Mouse (Mus musculus): ENCODE data around the gene Olfr871.
"Not testable (repeated sequence)": the region's sequence is repeated elsewhere in the genome, so short reads cannot be mapped to it uniquely, and the experiment has no call there.

The Olfr871 gene

GRCm38 (mm10) chr9:20211907-20212306 lies at the start of gene Olfr871:
Gene Olfr871 (plus strand): TSS chr9:20212207.
- DNase-seq (ENCODE audit: low spot score in 2 of 2), result no peak

DNA sequence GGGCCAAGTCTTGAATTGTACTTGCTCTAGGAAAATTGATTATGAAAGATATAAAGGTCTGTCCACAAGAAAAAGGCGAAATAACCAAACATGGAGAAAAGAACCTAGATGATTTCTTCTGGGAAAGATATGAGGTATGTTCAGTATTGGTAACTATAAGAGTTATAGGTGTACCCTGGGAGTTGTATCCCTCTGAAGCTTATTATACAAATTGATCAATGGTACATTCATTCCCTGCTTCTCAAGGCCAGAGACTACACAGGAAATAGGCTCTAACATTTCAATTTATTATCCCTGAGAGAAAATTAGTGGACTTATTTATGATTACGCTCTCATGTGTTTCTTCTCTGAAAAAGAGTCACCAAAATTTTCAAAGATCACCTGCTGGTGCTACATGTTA lies 38.0 kb upstream of the Olfr871 start, which contains the start of gene Olfr870:
Gene Olfr870 (minus strand): TSS at position 101 of the 400 bp plus-strand sequence.
- no peak for DNase-seq (ENCODE audit: low spot score in 2 of 2)

DNA sequence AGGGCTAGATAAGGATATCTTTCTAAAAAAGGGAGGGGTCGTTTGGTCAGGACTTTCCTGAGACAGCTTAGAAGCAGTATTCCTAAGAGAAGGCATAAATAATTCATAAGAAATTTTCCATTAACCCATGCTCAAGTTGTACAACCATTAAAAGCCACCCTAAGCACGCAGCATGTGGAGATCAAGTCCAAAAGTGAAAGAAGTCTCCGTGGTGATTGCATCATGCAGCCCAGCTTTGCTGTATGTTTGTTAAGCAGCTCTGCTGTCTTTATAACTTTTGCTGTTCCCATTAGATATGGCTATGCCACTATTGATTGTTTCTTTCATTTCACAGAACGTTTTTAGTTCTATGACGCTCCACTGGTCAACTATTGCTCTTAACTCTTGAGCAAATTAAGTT lies 32.5 kb upstream of the Olfr871 start:
- DNase-seq (ENCODE audit: low spot score in 2 of 2), result no peak

GRCm38 (mm10) chr9:20202131-20202530 lies 9.9 kb upstream of the Olfr871 start:
- DNase-seq (ENCODE audit: low spot score in 2 of 2), result no peak

DNA sequence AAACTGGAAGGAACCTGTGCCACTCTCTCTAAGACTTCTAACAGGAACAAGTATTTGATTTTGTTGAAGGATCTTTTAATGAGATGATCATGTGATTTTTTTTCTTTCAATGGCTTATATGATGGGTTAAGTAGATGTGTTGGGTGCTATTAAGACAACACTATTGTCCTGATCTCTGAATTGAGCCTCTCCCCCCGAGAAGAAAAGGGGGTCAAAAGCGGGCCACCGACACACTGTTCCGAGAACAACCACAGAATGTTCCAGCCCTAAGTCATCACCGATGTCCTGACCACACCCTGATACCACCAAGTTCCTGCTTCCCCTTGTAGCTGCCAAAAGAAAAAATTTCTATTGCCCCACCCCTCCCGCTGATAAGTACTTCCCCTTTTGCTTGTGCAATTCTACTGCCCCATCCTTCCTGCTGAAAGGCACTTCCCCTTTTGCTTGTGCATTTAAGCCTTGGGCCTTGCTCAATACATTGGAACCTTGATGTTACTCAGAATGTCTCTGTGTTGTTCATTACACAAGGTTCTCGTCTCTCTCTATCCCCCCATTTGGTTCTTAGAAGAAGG lies 8.5 kb upstream of the Olfr871 start:
- DNase-seq (ENCODE audit: low spot score in 2 of 2), result not testable (repeated sequence)

DNA sequence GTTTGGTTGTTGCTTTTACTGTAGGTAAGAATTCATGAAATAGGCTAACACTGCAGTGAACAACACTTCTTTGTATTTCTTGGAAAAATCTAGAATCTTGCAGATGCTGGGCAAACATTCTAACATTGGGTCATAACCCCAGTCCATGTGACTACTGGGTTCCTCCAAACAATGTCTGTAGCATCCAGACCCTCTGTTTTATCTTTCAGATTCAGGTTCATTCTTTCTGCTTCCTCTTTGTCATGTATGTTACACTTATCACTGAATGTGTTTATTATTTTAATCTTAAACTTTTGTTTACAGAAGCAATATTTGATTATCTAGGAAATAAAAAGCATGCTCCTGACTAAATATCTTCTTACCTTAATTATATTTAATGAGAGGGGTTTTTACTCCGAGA lies 1.2 kb upstream of the Olfr871 start:
- DNase-seq (ENCODE audit: low spot score in 2 of 2), result no peak

DNA sequence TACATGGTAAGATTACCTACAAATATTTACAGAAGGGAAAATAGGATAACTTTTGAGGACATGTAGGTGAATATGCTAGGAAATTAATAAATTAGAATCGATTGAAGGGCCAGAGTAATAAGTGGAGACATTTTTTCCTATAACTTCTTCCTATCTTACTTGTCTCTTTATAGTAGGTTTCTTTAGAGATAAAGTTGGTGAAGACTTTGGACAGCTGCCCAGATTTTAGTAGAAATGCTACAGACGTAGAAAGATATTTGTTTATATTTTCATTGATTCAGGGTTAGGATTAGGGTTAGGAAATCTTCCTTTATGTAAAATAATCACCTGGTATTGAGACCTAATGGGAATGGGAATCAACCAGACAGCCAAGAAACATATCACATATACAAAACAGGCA lies 530 bp upstream of the Olfr871 start:
- DNase-seq (ENCODE audit: low spot score in 2 of 2), result no peak

DNA sequence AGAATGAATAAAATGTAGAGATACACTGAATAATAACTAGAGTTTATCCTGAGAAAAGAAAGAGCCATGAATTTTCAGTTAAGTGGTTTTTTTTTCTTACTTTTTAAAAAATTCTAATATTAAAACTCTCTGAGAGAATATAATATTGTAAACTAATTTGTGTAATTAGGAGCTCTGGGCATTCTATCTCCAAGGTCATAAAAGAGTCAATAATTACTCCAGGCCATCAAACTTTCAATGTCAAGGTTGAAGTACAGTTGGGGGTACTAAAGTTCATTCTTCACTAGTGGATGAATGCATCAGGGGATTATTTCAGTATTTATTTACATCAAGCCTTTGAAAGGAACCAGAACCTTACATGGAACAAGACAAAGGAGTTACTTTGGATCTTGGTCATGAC lies 24.8 kb downstream of the Olfr871 start, which contains the start of gene Olfr872:
Gene Olfr872 (plus strand): TSS at position 301 of the 400 bp plus-strand sequence.
- DNase-seq (ENCODE audit: low spot score in 2 of 2), result no peak

- DNase-seq (ENCODE audit: low spot score in 2 of 2), result no peak
Observed at GRCm38 (mm10) chr9:20237378-20237777, 25.4 kb downstream of the Olfr871 start.
